Mouse (Mus musculus) cerebellum, postnatal 14 days (tissue): ENCODE measurements at regions not wholly inside any gene's neighbourhood (a gene's known extent, or its start where the extent isn't known, plus 50 kb on each side); places are given as distances from the start of the nearest gene placed in this dataset.

Source experiments
- DNase-seq, 2 experiments: peaks; one replicate each; pipeline ENCODE4 v3.0.0; 2021; ENCODE audit warnings: mixed read lengths in 2 of 2

- DNase-seq, result no peak
These were observed 99.8 kb upstream of the Rybp start for GRCm38 (mm10) chr6:100387042-100387441.

- DNase-seq, result no peak
These were observed 98.4 kb upstream of the Rybp start for GRCm38 (mm10) chr6:100385640-100386039.

GRCm38 (mm10) chr6:100381046-100381445 is 93.8 kb upstream of the Rybp start:
- no peak for DNase-seq

GRCm38 (mm10) chr6:100380536-100380935 is 93.3 kb upstream of the Rybp start:
- DNase-seq, result peak; percentile 11 to 33

GRCm38 (mm10) chr6:100379792-100380191 is 92.5 kb upstream of the Rybp start:
- no peak for DNase-seq

- DNase-seq, result no peak
These were observed 91.2 kb upstream of the Rybp start for GRCm38 (mm10) chr6:100378533-100378874.

GRCm38 (mm10) chr6:100377828-100378532 is 90.7 kb upstream of the Rybp start:
- DNase-seq, result no peak

- DNase-seq, result no peak
These were observed 89.4 kb upstream of the Rybp start for GRCm38 (mm10) chr6:100376656-100377055.

- no peak for DNase-seq
These were observed 83.5 kb upstream of the Rybp start for GRCm38 (mm10) chr6:100370828-100371227.

- no peak for DNase-seq
These were observed 83.1 kb upstream of the Rybp start for GRCm38 (mm10) chr6:100370358-100370757.

GRCm38 (mm10) chr6:100366231-100366630 is 78.9 kb upstream of the Rybp start:
- DNase-seq, result peak; percentile 13 to 34

GRCm38 (mm10) chr6:100365791-100366190 is 78.5 kb upstream of the Rybp start:
- no peak for DNase-seq

- no peak for DNase-seq
These were observed 76.4 kb upstream of the Rybp start for GRCm38 (mm10) chr6:100363683-100364082.

GRCm38 (mm10) chr6:100356617-100357399 is 69.5 kb upstream of the Rybp start:
- no peak for DNase-seq

GRCm38 (mm10) chr6:100355858-100356257 is 68.6 kb upstream of the Rybp start:
- no peak for DNase-seq

- DNase-seq, result peak; percentile 30 to 32
These were observed 60.2 kb upstream of the Rybp start for GRCm38 (mm10) chr6:100347481-100347880.

GRCm38 (mm10) chr6:100345073-100345472 is 57.8 kb upstream of the Rybp start:
- DNase-seq, result no peak

- peak in 1 of 2 experiments; percentile 16 for DNase-seq
These were observed 54.3 kb upstream of the Rybp start for GRCm38 (mm10) chr6:100341305-100342290.

- no peak for DNase-seq
These were observed 51.0 kb upstream of the Rybp start for GRCm38 (mm10) chr6:100338291-100338690.
